In the genomic region with DNA sequence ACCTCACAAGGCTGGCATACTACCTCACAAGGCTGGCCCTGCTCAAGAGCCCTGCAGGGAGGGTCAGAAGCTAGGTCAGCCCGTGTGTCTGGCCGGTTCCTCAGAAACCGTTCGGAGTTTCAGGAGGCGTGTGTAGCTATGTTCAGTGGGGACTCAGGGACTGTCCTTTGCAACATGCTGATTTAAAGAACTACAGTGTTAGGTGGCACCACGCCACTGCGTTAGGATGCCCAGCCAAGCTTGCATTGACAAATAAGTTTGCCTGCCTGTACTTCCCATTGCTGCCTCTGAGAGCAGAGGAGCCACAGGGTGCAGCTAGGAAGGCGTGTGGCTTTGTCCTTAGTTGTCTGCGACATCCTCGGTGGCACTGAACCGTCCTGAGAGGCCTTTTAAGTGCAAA, we compare ENCODE assay signal across 10 mouse cellular contexts. TPM values are rescaled to one million over a fixed set of nuclear protein-coding genes. Genes with fewer than 3 reads are reported as not detected.
DNase-seq lines count a peak whose midpoint lies in the region; ATAC-seq and TF ChIP-seq lines count a peak whose summit lies in the region.
"Had no signal": no experiment of that assay in that cellular context is flagged by ENCODE, and none has a peak within 500 bp of the region (broad histone marks: within the 10 kb centered on the region; RNA-seq: fewer than 3 reads in every experiment).

No protein-coding gene starts in this region.

- no peak overlapping the region for H3K9ac ChIP-seq in heart, adult 2 months (ENCODE audit: low read depth, low read length)
- H3K9ac ChIP-seq in lung, embryonic 14.5 days, result no peak overlapping the region
- H3K9ac ChIP-seq in heart, embryonic 15.5 days, result no peak overlapping the region; the same call in 1 of the 2 replicates
- H3K9ac ChIP-seq: hindbrain, embryonic 15.5 days had no signal

- WGBS in heart, adult 2 months, result 61% methylated on average over 11 of the region's 11 CpGs
- 76% methylated on average over 11 of the region's 11 CpGs for WGBS in lung, embryonic 14.5 days
- 62% methylated on average over 11 of the region's 11 CpGs for WGBS in heart, embryonic 15.5 days
- WGBS in forebrain, embryonic 10.5 days, result 65% methylated on average over 11 of the region's 11 CpGs

- H3K4me3 ChIP-seq in heart, adult 2 months, result no peak overlapping the region
- H3K4me3 ChIP-seq in lung, embryonic 14.5 days (ENCODE audit: low read depth, low read length), result no peak overlapping the region
- no peak overlapping the region for H3K4me3 ChIP-seq in heart, embryonic 15.5 days
- H3K4me3 ChIP-seq in forebrain, embryonic 10.5 days, result no peak overlapping the region
- H3K4me3 ChIP-seq: hindbrain, embryonic 15.5 days had no signal

- H3K27me3 ChIP-seq in heart, adult 2 months (ENCODE audit: control insufficient read depth, insufficient read depth, low read length), result no peaks in the 10 kb centered on the region
- no peaks in the 10 kb centered on the region for H3K27me3 ChIP-seq in lung, embryonic 14.5 days (ENCODE audit: insufficient read depth, low read length)
- no peaks in the 10 kb centered on the region for H3K27me3 ChIP-seq in heart, embryonic 15.5 days
- no peaks in the 10 kb centered on the region for H3K27me3 ChIP-seq in forebrain, embryonic 10.5 days (ENCODE audit: poor library complexity, severe bottlenecking)
- H3K27me3 ChIP-seq: hindbrain, embryonic 15.5 days had no signal

- H3K4me2 ChIP-seq in lung, embryonic 14.5 days, result no peak overlapping the region
- no peak overlapping the region for H3K4me2 ChIP-seq in heart, embryonic 15.5 days
- H3K4me2 ChIP-seq: hindbrain, embryonic 15.5 days had no signal

- peaks cover 5% of the 10 kb centered on the region for H3K79me2 ChIP-seq in heart, adult 2 months (replicated peaks; ENCODE audit: control insufficient read depth, insufficient read depth, low read length)

- H3K27ac ChIP-seq in heart, adult 2 months, result peak overlapping the region; percentile 73
- H3K27ac ChIP-seq in lung, embryonic 14.5 days (ENCODE audit: low read depth), result peak overlapping the region; percentile 67
- H3K27ac ChIP-seq in heart, embryonic 15.5 days, result peak overlapping the region; percentile 76
- H3K27ac ChIP-seq in forebrain, embryonic 10.5 days, result no peak overlapping the region
- H3K27ac ChIP-seq: hindbrain, embryonic 15.5 days had no signal

- intact Hi-C loops in heart, adult 2 months (cut with DNase I), result no loop called here
- intact Hi-C loops in heart, postnatal 36 days (cut with DNase I), result no loop called here

- peaks cover 12% of the 10 kb centered on the region for H3K4me1 ChIP-seq in heart, adult 2 months (ENCODE audit: control insufficient read depth, insufficient read depth, low read length)
- peaks cover 27% of the 10 kb centered on the region for H3K4me1 ChIP-seq in lung, embryonic 14.5 days (ENCODE audit: insufficient read depth)
- peaks cover 46% of the 10 kb centered on the region for H3K4me1 ChIP-seq in heart, embryonic 15.5 days (replicated peaks)
- H3K4me1 ChIP-seq in forebrain, embryonic 10.5 days, result peaks cover 33% of the 10 kb centered on the region

- TF ChIP-seq EP300 in heart, adult 2 months (IDR thresholded peaks at IDR 0.05; ENCODE audit: insufficient read depth, low read depth, low read length), result no peak

- no peaks in the 10 kb centered on the region for H3K9me3 ChIP-seq in lung, embryonic 14.5 days (ENCODE audit: low read depth, low read length)
- no peaks in the 10 kb centered on the region for H3K9me3 ChIP-seq in heart, embryonic 15.5 days (replicated peaks)
- no peaks in the 10 kb centered on the region for H3K9me3 ChIP-seq in forebrain, embryonic 10.5 days
- H3K9me3 ChIP-seq: hindbrain, embryonic 15.5 days had no signal

- DNase-seq in heart, adult 2 months, result no peak
- no peak for DNase-seq in heart, postnatal 36 days
- DNase-seq in lung, embryonic 14.5 days, result no peak
- no peak for DNase-seq in lung, postnatal 25 days (ENCODE audit: low spot score)
- DNase-seq in lung, postnatal 10 days, result peak; percentile 42
- no peak for DNase-seq in forebrain, embryonic 10.5 days (ENCODE audit: extremely low spot score, low spot score)
- DNase-seq: adrenal gland, adult 2 months; thymus, postnatal 36 days had no signal

- TF ChIP-seq CTCF in heart, adult 2 months (IDR thresholded peaks at IDR 0.05), result peak; percentile 56
- peak; percentile 30 for TF ChIP-seq CTCF in lung, embryonic 14.5 days (IDR thresholded peaks at IDR 0.05; ENCODE audit: low read depth)

- TF ChIP-seq POLR2A in heart, adult 2 months (IDR thresholded peaks at IDR 0.05; ENCODE audit: insufficient read depth, low read depth, low read length), result no peak

- ATAC-seq in lung, embryonic 14.5 days (ENCODE audit: insufficient read depth), result no peak
- no peak for ATAC-seq in heart, embryonic 15.5 days (replicated peaks; ENCODE audit: insufficient number of reproducible peaks, insufficient read depth, low FRiP score, low read depth)

- peaks cover 5% of the 10 kb centered on the region; the same call in 1 of the 2 replicates for H3K36me3 ChIP-seq in heart, adult 2 months (ENCODE audit: control insufficient read depth, insufficient read depth, low read length)
- H3K36me3 ChIP-seq in lung, embryonic 14.5 days (ENCODE audit: insufficient read depth), result no peaks in the 10 kb centered on the region
- no peaks in the 10 kb centered on the region for H3K36me3 ChIP-seq in heart, embryonic 15.5 days
- H3K36me3 ChIP-seq in forebrain, embryonic 10.5 days (replicated peaks), result no peaks in the 10 kb centered on the region
- H3K36me3 ChIP-seq: hindbrain, embryonic 15.5 days had no signal

RNA-seq across cellular contexts. Expression of gene Rassf8, which starts 23.3 kb away (rescaled TPM):
- 10 to 100 TPM; 56.9 to 58.2 TPM for total RNA-seq in heart, adult 2 months (2021)
- 18.1 and 36.4 TPM in 2 replicates for polyA plus RNA-seq in heart, adult 2 months (2012; rRNA removed)
- total RNA-seq in heart, postnatal 36 days (2021), result 10 to 100 TPM; 48.9 to 51.9 TPM
- polyA plus RNA-seq in lung, embryonic 14.5 days (2014; fragmentation: Nextera tagmentation; extraction: Ambion mirVana), result 11.7 and 11.8 TPM in 2 replicates
- polyA plus RNA-seq in heart, embryonic 15.5 days (2015; fragmentation: Nextera tagmentation; extraction: Ambion mirVana), result 10.5 and 12.0 TPM in 2 replicates
- 1.7 and 2.3 TPM in 2 replicates for polyA plus RNA-seq in forebrain, embryonic 10.5 days (2016; fragmentation: Nextera tagmentation; extraction: Ambion mirVana)
